Mouse (Mus musculus): ENCODE data around the gene Clrn3.
"Not testable (repeated sequence)": the region's sequence is repeated elsewhere in the genome, so short reads cannot be mapped to it uniquely, and the experiment has no call there.

The Clrn3 gene

GRCm38 (mm10) chr7:135535908-135536307 lies 7.5 kb upstream of the Clrn3 start:
- DNase-seq (ENCODE audit: low spot score) = no peak

- no peak for DNase-seq (ENCODE audit: low spot score)
Measured at GRCm38 (mm10) chr7:135534548-135535189, 6.2 kb upstream of the Clrn3 start.

GRCm38 (mm10) chr7:135529068-135529467 lies 614 bp upstream of the Clrn3 start:
- DNase-seq (ENCODE audit: low spot score) = no peak

- DNase-seq (ENCODE audit: low spot score) = no peak
Measured at GRCm38 (mm10) chr7:135527169-135527568, 1.3 kb downstream of the Clrn3 start.

- DNase-seq (ENCODE audit: low spot score) = no peak
Measured at GRCm38 (mm10) chr7:135526574-135527152, 1.8 kb downstream of the Clrn3 start.

GRCm38 (mm10) chr7:135524424-135524967 lies 4.0 kb downstream of the Clrn3 start:
- DNase-seq (ENCODE audit: low spot score) = no peak

GRCm38 (mm10) chr7:135523981-135524380 lies 4.5 kb downstream of the Clrn3 start:
- no peak for DNase-seq (ENCODE audit: low spot score)

- no peak for DNase-seq (ENCODE audit: low spot score)
Measured at GRCm38 (mm10) chr7:135521755-135522512, 6.5 kb downstream of the Clrn3 start.

GRCm38 (mm10) chr7:135520241-135520640 lies 8.2 kb downstream of the Clrn3 start:
- no peak for DNase-seq (ENCODE audit: low spot score)

GRCm38 (mm10) chr7:135517191-135517590 lies 11.3 kb downstream of the Clrn3 start:
- no peak for DNase-seq (ENCODE audit: low spot score)

- no peak for DNase-seq (ENCODE audit: low spot score)
Measured at GRCm38 (mm10) chr7:135511723-135512122, 16.7 kb downstream of the Clrn3 start.

- no peak for DNase-seq (ENCODE audit: low spot score)
Measured at GRCm38 (mm10) chr7:135510431-135510830, 18.0 kb downstream of the Clrn3 start.

GRCm38 (mm10) chr7:135509272-135509671 lies 19.2 kb downstream of the Clrn3 start:
- DNase-seq (ENCODE audit: low spot score) = no peak

- no peak for DNase-seq (ENCODE audit: low spot score)
Measured at GRCm38 (mm10) chr7:135508602-135509001, 19.9 kb downstream of the Clrn3 start.

- DNase-seq (ENCODE audit: low spot score) = not testable (repeated sequence)
Measured at GRCm38 (mm10) chr7:135506506-135506905, 21.9 kb downstream of the Clrn3 start.

GRCm38 (mm10) chr7:135499403-135499802 lies 29.1 kb downstream of the Clrn3 start:
- no peak for DNase-seq (ENCODE audit: low spot score)

GRCm38 (mm10) chr7:135498565-135499186 lies 29.8 kb downstream of the Clrn3 start:
- no peak for DNase-seq (ENCODE audit: low spot score)

- DNase-seq (ENCODE audit: low spot score) = no peak
Measured at GRCm38 (mm10) chr7:135495303-135495702, 33.2 kb downstream of the Clrn3 start.

GRCm38 (mm10) chr7:135490500-135490886 lies 38.0 kb downstream of the Clrn3 start:
- no peak for DNase-seq (ENCODE audit: low spot score)

- no peak for DNase-seq (ENCODE audit: low spot score)
Measured at GRCm38 (mm10) chr7:135489724-135490499, 38.5 kb downstream of the Clrn3 start.

GRCm38 (mm10) chr7:135488214-135488810 lies 40.1 kb downstream of the Clrn3 start:
- no peak for DNase-seq (ENCODE audit: low spot score)

Measured in testis, postnatal 14 days (tissue).